Mouse (Mus musculus): ENCODE results near the gene Car1.

GRCm38 (mm10) chr3:14848587-14849254, 40.6 kb upstream of the Car1 start:
- no peak for TF ChIP-seq HCFC1 (IDR thresholded peaks at IDR 0.05; ENCODE audit: low read depth, low read length)
- no peak for TF ChIP-seq TCF12 (IDR thresholded peaks at IDR 0.05; ENCODE audit: low read depth, low read length)
- no peak for TF ChIP-seq CTCF (IDR thresholded peaks at IDR 0.05 in 2 of 3, conservative IDR thresholded peaks at IDR 0.05 in 1 of 3; ENCODE audit: control insufficient read depth in 1 of 3, insufficient read depth in 1 of 3, low read depth in 2 of 3, low read length in 3 of 3, poor library complexity in 1 of 3, severe bottlenecking in 1 of 3)
- no peak for TF ChIP-seq EP300 (IDR thresholded peaks at IDR 0.05; ENCODE audit: low read depth in 1 of 2, low read length in 2 of 2)
- TF ChIP-seq CHD1 (IDR thresholded peaks at IDR 0.05; ENCODE audit: low read depth, low read length) = no peak
- no peak for TF ChIP-seq MAX (IDR thresholded peaks at IDR 0.05; ENCODE audit: low read length)
- TF ChIP-seq RCOR1 (IDR thresholded peaks at IDR 0.05; ENCODE audit: low read depth, low read length) = no peak
- no peak for TF ChIP-seq TBP (IDR thresholded peaks at IDR 0.05; ENCODE audit: low read depth, low read length)
- TF ChIP-seq JUND (IDR thresholded peaks at IDR 0.05; ENCODE audit: low read depth, low read length) = no peak
- TF ChIP-seq UBTF (IDR thresholded peaks at IDR 0.05; ENCODE audit: borderline replicate concordance, insufficient read depth, low read depth, low read length) = no peak
- TF ChIP-seq POLR2A (IDR thresholded peaks at IDR 0.05; ENCODE audit: control insufficient read depth in 1 of 2, insufficient read depth in 1 of 2, low read depth in 1 of 2, low read length in 2 of 2, poor library complexity in 1 of 2) = no peak
- TF ChIP-seq KAT2A (conservative IDR thresholded peaks at IDR 0.05; ENCODE audit: low read depth, low read length) = no peak
- TF ChIP-seq USF1 (IDR thresholded peaks at IDR 0.05; ENCODE audit: low read depth, low read length) = no peak
